Mouse (Mus musculus) limb, embryonic 14.5 days (tissue): ENCODE data around the gene Aldh5a1. TPM values are rescaled to one million over a fixed set of nuclear protein-coding genes. Genes with fewer than 3 reads are reported as not detected.

Experiments used
- ATAC-seq: fragments of 200-750 bp; cut with Nextera tagmentation; 2 replicates; pipeline ENCODE4 v1.8.0; 2017; ENCODE audit warnings: low read depth, moderate number of reproducible peaks, moderate TSS enrichment; ENCODE audit not compliant: low FRiP score
- DNase-seq: peaks from one replicate; pipeline ENCODE4 v3.0.0-alpha.2; 2015; ENCODE audit warnings: low spot score
- H3K27ac ChIP-seq: fragments of 300-500 bp; sonication (generic); replicated peaks from 2 replicates; pipeline ENCODE4 v1.5.1; 2014; ENCODE audit warnings: low read depth, mild to moderate bottlenecking, low read length, moderate library complexity, mixed read lengths
- H3K27me3 ChIP-seq: fragments of 300-500 bp; sonication (generic); 2 replicates; pipeline ENCODE4 v1.6.1; 2014; ENCODE audit warnings: low read length, mixed read lengths; ENCODE audit not compliant: control insufficient read depth, insufficient read depth
- H3K36me3 ChIP-seq: fragments of 300-500 bp; sonication (generic); 2 replicates; pipeline ENCODE4 v1.6.1; 2014; ENCODE audit warnings: mild to moderate bottlenecking, low read length, moderate library complexity, mixed read lengths; ENCODE audit not compliant: control insufficient read depth, insufficient read depth
- H3K4me1 ChIP-seq: fragments of 300-500 bp; sonication (generic); 2 replicates; pipeline ENCODE4 v1.6.1; 2014; ENCODE audit warnings: antibody characterized with exemption, low read length, mixed read lengths; ENCODE audit not compliant: control insufficient read depth, insufficient read depth
- H3K4me2 ChIP-seq: fragments of 300-500 bp; sonication (generic); replicated peaks from 2 replicates; pipeline ENCODE4 v1.6.1; 2014; ENCODE audit warnings: low read depth, mild to moderate bottlenecking, low read length, moderate library complexity; ENCODE audit not compliant: severe bottlenecking
- H3K4me3 ChIP-seq: fragments of 300-500 bp; sonication (generic); replicated peaks from 2 replicates; pipeline ENCODE4 v1.5.1; 2014; ENCODE audit warnings: low read length
- H3K9ac ChIP-seq: fragments of 300-500 bp; sonication (generic); 2 replicates; pipeline ENCODE4 v1.6.1; 2014; ENCODE audit warnings: mild to moderate bottlenecking, low read depth, low read length, moderate library complexity; ENCODE audit not compliant: severe bottlenecking
- H3K9me3 ChIP-seq: fragments of 300-500 bp; sonication (generic); 2 replicates; pipeline ENCODE4 v1.6.1; 2016; ENCODE audit warnings: low read length; ENCODE audit not compliant: control insufficient read depth
- POLR2A ChIP-seq: fragments of 200-500 bp; IDR thresholded peaks from 2 replicates; pipeline ENCODE4 v1.8.0; 2012; ENCODE audit warnings: inconsistent platforms, mild to moderate bottlenecking, moderate library complexity, borderline replicate concordance; ENCODE audit not compliant: insufficient read depth, insufficient read length; ENCODE audit errors: extremely low read depth
- WGBS: fragments of 180-500 bp; shearing (Covaris S2); extraction: QIAGEN DNeasy Blood & Tissue Kit; methylation state at CpG from one replicate; pipeline ENCODE4 v1.1.7; 2014; 5-methylcytosine and 5-hydroxymethylcytosine counted together
- polyA plus RNA-seq, 2 experiments: library from polyadenylated mRNA; depleted of rRNA in 1 of 2; stranded (reverse) in 1 of 2; unstranded in 1 of 2; fragments of >200 nt; fragmentation: Nextera tagmentation in 1 of 2; extraction: Ambion mirVana in 1 of 2; gene quantifications; 2 replicates each; pipeline versions ENCODE4 v1.2.1 to v1.2.3; 2012 to 2014

Gene Aldh5a1
- polyA plus RNA-seq, 2 experiments, result 5.5 to 6.7 TPM

DNA sequence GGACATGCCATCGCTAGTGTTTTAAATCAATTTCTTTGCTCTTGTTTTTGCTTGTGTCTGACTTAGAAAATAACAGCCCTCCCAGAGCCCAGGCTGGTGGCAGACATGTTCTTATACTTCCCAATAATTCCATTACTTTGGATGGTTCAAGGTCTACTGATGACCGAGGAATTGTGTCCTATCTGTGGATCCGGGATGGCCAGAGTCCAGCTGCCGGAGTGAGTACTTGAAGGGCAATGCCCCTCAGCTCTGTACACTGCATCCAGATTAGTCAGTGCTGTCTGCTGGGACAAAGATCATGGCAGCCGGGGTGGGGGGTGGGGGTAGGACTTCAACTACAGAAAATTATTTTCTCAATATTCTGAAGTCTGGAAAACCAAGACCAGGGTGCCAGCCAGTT, 56.8 kb downstream of the Aldh5a1 start:
- Histone ChIP-seq H3K4me3 (no peak overlapping the region), H3K4me2 (no peak overlapping the region), H3K27ac (no peak overlapping the region), H3K27me3 (no peaks in the 10 kb centered on the region), H3K9me3 (no peaks in the 10 kb centered on the region; the same call in 1 of the 2 replicates), H3K36me3 (no peaks in the 10 kb centered on the region), H3K9ac (no peak overlapping the region), H3K4me1 (no peaks in the 10 kb centered on the region)
- DNase-seq (no peak), ATAC-seq (no peak)
- WGBS, result 93% methylated on average over 5 of the region's 5 CpGs
- no peak for TF ChIP-seq POLR2A

DNA sequence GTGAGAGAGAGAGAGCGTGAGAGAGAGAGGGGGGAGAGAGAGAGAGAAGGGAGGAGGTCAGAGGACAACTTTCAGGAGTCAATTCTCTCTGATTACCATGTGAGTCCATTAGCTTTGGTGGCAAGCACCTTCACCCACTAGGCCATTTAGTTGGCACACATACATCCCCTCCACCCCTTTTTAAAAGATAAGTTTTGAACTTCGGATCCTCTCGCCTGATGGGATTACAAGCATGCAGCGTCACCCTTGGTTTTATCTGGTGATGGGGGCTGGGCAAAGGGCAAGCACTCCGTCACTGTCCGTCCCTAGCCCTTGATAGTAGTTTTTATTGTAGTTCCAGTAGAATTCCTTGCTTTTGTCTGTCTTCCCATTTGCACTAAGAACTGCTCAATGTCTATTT, 57.3 kb downstream of the Aldh5a1 start:
- DNase-seq, result no peak
- H3K4me1 ChIP-seq, result no peaks in the 10 kb centered on the region
- no peak overlapping the region for H3K4me2 ChIP-seq
- H3K27me3 ChIP-seq, result no peaks in the 10 kb centered on the region
- no peak overlapping the region for H3K4me3 ChIP-seq
- H3K27ac ChIP-seq, result no peak overlapping the region
- TF ChIP-seq POLR2A, result no peak
- no peak for ATAC-seq
- no peak overlapping the region for H3K9ac ChIP-seq
- H3K9me3 ChIP-seq, result no peaks in the 10 kb centered on the region; the same call in 1 of the 2 replicates
- no peaks in the 10 kb centered on the region for H3K36me3 ChIP-seq
- 86% methylated on average over 6 of the region's 6 CpGs for WGBS

DNA sequence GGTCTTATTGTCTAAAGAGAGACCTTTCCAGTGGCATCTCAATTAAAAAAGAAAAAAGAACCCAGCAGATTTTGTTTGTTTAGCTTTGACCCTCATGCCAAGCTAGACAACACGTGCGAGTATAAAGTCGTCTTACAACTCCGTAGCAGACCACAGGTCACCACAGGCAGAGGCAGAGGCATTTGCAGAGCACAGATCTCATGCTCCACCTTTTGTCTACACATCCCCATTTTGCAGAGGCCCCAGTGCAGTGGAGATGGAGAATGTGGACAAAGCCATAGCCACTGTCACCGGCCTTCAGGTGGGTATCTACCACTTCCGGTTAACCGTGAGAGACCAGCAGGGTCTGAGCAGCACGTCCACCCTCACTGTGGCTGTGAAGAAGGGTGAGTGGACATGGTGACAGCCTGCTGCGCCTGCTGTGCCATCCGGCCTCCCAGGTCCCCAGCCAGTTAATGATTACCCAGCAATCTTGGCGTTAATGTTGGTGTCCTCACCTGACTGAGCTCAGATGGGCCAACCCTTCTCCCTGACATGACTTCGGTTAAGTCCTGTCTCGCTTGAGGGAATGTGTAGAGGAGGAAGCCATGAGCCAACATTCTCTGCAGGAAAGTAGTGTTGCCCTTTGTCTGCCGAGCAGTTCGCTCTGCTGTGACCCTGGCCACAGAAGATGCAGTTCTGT, 58.0 kb downstream of the Aldh5a1 start:
- H3K4me2 ChIP-seq, result no peak overlapping the region
- H3K9me3 ChIP-seq, result no peaks in the 10 kb centered on the region
- no peak overlapping the region for H3K4me3 ChIP-seq
- TF ChIP-seq POLR2A, result no peak
- no peaks in the 10 kb centered on the region for H3K36me3 ChIP-seq
- no peak overlapping the region for H3K9ac ChIP-seq
- DNase-seq (no peak), ATAC-seq (no peak)
- H3K27me3 ChIP-seq, result no peaks in the 10 kb centered on the region
- H3K27ac ChIP-seq, result no peak overlapping the region
- no peaks in the 10 kb centered on the region for H3K4me1 ChIP-seq
- WGBS, result 92% methylated on average over 15 of the region's 15 CpGs

GRCm38 (mm10) chr13:24868233-24868632, 69.2 kb downstream of the Aldh5a1 start:
- DNase-seq, result no peak
- Histone ChIP-seq H3K4me2 (no peak overlapping the region), H3K4me1 (no peaks in the 10 kb centered on the region), H3K27me3 (no peaks in the 10 kb centered on the region), H3K36me3 (no peaks in the 10 kb centered on the region), H3K9ac (no peak overlapping the region), H3K27ac (no peak overlapping the region), H3K4me3 (no peak overlapping the region), H3K9me3 (no peaks in the 10 kb centered on the region)
- no peak for ATAC-seq
- WGBS, result 90% methylated on average over 7 of the region's 7 CpGs
- no peak for TF ChIP-seq POLR2A

DNA sequence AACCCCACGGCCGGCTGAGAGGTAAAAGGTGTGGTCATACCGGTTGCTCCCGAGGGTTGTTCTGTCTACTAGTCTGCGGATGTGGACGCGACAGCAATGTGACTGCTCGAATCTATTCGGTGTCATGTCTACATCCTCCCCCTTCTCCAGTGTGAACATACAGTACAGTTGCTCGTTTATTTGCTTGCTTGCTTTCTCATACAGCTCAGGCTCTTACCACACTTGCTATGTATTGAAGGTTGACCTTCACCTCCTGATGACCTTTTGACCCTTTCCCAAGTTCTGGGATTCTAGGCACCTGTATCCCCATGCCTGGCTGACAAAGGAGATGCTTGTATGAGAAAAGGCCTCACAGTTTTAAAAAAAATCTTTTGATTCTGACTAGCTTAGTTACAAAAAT, 69.7 kb downstream of the Aldh5a1 start:
- ATAC-seq (no peak), DNase-seq (no peak)
- H3K9me3 ChIP-seq, result no peaks in the 10 kb centered on the region
- WGBS, result 91% methylated on average over 10 of the region's 10 CpGs
- TF ChIP-seq POLR2A, result no peak
- no peak overlapping the region for H3K27ac ChIP-seq
- no peak overlapping the region for H3K9ac ChIP-seq
- no peak overlapping the region for H3K4me3 ChIP-seq
- H3K27me3 ChIP-seq, result no peaks in the 10 kb centered on the region
- no peaks in the 10 kb centered on the region for H3K36me3 ChIP-seq
- H3K4me2 ChIP-seq, result no peak overlapping the region
- H3K4me1 ChIP-seq, result no peaks in the 10 kb centered on the region
